Mouse (Mus musculus) layer of hippocampus, postnatal 36 days (tissue): ENCODE data around the gene Ugt3a1. TPM values are rescaled to one million over a fixed set of nuclear protein-coding genes. Genes with fewer than 3 reads are reported as not detected.
"Not testable (repeated sequence)": the region's sequence is repeated elsewhere in the genome, so short reads cannot be mapped to it uniquely, and the experiment has no call there.

ENCODE experiments used
- DNase-seq, 2 experiments: peaks; one replicate each; pipeline ENCODE4 v3.0.0; 2022
- total RNA-seq, 2 experiments: library from RNA; stranded (reverse); gene quantifications; 2 replicates each; pipeline ENCODE4 v1.2.3; 2021

The Ugt3a1 gene
- not detected for total RNA-seq

- DNase-seq = no peak
Observed at GRCm38 (mm10) chr15:9276838-9277295, at the start of gene Ugt3a1. Gene Ugt3a1 (plus strand): TSS chr15:9276888.

GRCm38 (mm10) chr15:9230917-9231316 lies 45.8 kb upstream of the Ugt3a1 start:
- DNase-seq = not testable (repeated sequence)

GRCm38 (mm10) chr15:9246345-9246744 lies 30.3 kb upstream of the Ugt3a1 start:
- no peak for DNase-seq

GRCm38 (mm10) chr15:9252891-9253290 lies 23.8 kb upstream of the Ugt3a1 start:
- DNase-seq = no peak

- DNase-seq = no peak
Observed at GRCm38 (mm10) chr15:9260621-9261020, 16.1 kb upstream of the Ugt3a1 start.

GRCm38 (mm10) chr15:9271876-9272275 lies 4.8 kb upstream of the Ugt3a1 start:
- DNase-seq = no peak

GRCm38 (mm10) chr15:9279026-9279425 lies 2.3 kb downstream of the Ugt3a1 start:
- no peak for DNase-seq

- no peak for DNase-seq
Observed at GRCm38 (mm10) chr15:9279596-9279995, 2.9 kb downstream of the Ugt3a1 start.

GRCm38 (mm10) chr15:9283165-9283564 lies 6.5 kb downstream of the Ugt3a1 start:
- DNase-seq = no peak

GRCm38 (mm10) chr15:9289660-9290059 lies 13.0 kb downstream of the Ugt3a1 start:
- no peak for DNase-seq

GRCm38 (mm10) chr15:9305978-9306692 lies 29.4 kb downstream of the Ugt3a1 start:
- DNase-seq = no peak

- no peak for DNase-seq
Observed at GRCm38 (mm10) chr15:9334596-9334995, 57.9 kb downstream of the Ugt3a1 start.

GRCm38 (mm10) chr15:9335341-9335740 lies 58.7 kb downstream of the Ugt3a1 start, which contains the start of gene Ugt3a2:
Gene Ugt3a2 (plus strand): TSS chr15:9335550.
- DNase-seq = no peak

GRCm38 (mm10) chr15:9336616-9337015 lies 59.9 kb downstream of the Ugt3a1 start:
- no peak for DNase-seq

GRCm38 (mm10) chr15:9337021-9337420 lies 60.3 kb downstream of the Ugt3a1 start:
- no peak for DNase-seq

- no peak for DNase-seq
Observed at GRCm38 (mm10) chr15:9348739-9349138, 72.1 kb downstream of the Ugt3a1 start.

GRCm38 (mm10) chr15:9362801-9363200 lies 86.1 kb downstream of the Ugt3a1 start:
- DNase-seq = no peak

Other genes starting within 250 kb of the Ugt3a1 start
- 10 to 100 TPM; 68.6 to 70.3 TPM for gene Nadk2, start 205.6 kb upstream of the Ugt3a1 start, total RNA-seq
- 10 to 100 TPM; 56.8 to 62.8 TPM for gene Lmbrd2, start 136.3 kb upstream of the Ugt3a1 start, total RNA-seq
- 1 to 10 TPM; 5.2 to 5.3 TPM for gene Skp2, start 121.5 kb upstream of the Ugt3a1 start, total RNA-seq
- gene Ugt3a2, start 58.7 kb downstream of the Ugt3a1 start, total RNA-seq = not detected
- 1 to 10 TPM; 1.7 to 3.1 TPM for gene Capsl, start 159.1 kb downstream of the Ugt3a1 start, total RNA-seq